Mouse (Mus musculus) cerebellum, adult 9-11 months (tissue): ENCODE measurements around the gene Nmnat2.
A peak's percentile ranks its signal among the peaks of the same experiment; 100 is the strongest.

ENCODE experiments used
- DNase-seq: peaks from one replicate; pipeline ENCODE4 v3.0.0; 2022

The Nmnat2 gene

DNA sequence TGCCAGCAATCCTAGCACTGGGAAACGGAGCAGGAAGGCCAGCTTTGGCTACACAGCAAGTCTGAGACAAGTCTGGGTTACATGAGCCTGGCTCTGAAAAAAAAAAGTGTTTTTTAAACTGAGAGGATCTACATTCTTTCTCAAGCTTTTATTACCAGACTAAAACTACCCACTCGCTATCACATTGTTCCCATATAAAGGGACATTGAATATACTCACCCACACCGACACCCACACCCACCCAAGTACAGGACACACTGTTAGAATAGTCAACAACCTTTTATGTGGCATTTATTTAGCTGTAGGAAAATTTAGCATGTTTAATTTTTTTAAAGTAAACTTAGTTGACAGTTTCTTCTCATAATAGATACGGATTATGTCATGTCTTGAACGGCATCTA is 35.3 kb downstream of the Nmnat2 start:
- no peak for DNase-seq

DNA sequence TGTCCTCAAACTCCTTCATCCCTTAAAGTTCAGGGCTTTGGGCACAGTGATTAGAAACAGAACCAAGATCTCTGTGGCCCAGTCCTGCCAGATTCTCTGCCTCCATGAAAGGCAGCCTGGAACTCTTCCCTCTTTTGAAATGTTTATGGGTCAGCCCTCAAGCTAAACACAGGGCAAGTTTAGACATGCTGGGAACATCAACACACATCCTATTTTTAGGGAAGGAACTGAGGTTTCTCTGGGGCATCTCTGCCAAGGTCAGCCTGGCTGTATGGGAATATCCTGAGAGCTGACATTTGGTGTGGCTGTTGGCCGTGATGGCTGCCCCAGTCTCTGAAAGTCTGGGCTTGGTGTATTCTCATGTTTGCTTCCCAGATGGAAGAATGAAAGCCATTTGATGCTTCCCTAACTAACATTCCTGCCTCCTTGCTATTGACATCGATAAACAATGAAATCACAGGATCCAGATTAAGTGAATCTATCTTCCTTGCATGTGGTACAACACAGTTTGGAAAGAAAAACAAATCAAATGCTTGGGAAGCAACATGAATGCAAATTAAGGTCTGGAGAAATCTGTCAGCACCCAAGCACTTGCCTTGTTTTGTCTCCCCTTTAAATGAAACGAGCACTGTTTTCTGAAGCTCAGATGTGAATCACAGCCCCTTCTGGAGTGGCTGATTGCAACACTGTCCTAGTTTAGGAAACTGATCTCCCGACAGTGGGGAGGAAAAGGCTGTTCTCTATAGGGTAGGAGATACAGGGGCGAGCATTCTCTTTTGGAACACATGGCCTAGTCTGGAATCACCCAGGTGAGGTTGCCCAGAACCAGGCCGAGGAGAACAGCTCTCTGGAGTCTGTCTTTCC is 37.7 kb downstream of the Nmnat2 start:
- DNase-seq, result peak; percentile 82

DNA sequence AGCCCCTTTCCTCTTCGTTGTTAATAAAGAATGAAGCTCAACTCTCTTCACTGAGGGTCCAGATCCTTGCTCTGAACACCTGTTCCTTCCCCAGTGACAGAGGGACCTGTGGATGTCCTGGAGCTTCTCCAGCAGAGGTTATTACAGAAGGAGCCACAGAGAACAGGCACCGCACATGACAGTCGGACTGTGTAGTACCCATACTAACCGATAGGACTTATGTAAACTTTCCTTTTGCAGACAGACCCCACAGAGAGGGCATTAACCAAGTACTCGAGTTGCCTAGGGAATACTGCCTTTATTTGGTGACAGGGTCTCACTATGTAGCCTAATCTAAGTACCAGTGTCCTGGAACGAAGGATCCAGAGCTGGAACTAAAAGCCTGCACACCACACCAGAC is 39.0 kb downstream of the Nmnat2 start:
- DNase-seq, result no peak

DNA sequence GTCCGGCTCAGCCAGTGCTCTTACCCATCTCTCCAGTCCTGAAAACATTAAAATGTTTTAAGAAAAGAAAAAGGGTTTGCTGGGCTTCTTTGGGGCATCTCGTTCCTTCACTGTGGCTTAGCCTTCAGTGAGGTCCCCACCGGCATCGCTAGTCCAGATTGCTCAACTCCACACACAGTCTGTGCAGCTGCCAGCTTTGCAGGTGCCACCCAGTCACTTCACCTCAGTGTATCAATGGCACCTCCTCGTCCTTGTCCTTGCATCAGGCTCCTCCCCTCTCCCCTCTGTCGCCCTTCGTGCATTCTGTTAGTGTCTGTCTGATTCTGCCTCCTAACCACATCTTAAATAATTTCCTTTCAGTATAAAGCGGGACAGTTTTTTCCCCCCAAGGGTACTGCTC is 45.2 kb downstream of the Nmnat2 start:
- DNase-seq, result peak; percentile 64

DNA sequence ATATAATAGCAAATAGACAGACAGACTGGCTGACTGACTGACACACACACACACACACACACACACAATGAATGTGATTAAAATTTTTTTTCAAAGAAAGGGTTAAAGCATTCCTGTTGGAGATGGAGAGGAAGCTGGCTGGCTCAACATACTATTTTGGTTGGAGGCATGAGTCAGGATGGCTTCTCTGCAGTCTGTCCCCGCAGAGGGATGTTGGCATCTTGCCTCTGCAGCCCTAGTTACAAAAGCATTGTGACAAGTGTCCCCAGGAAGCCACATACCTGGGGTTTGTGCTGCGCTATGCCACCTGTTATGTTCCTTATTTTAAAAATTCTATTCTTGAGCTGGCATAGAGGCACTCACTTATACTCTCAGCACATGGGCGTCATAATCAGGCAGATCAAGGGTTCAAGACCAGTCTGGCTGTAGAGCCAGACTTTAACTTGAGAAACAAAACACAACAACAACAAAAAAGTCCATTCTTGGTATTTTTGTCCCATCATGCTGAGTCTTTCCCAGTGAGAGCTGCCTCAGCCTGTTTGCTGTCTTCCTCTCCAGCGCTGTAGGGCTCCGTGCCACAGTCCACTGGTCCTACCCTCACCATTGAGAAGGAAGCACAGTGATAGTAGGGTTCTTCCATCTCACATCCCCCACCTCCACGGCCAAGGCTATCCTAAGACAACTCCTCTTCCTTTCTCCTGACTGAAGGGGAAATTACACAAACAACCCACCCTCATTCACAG is 45.9 kb downstream of the Nmnat2 start:
- peak; percentile 98 for DNase-seq

DNA sequence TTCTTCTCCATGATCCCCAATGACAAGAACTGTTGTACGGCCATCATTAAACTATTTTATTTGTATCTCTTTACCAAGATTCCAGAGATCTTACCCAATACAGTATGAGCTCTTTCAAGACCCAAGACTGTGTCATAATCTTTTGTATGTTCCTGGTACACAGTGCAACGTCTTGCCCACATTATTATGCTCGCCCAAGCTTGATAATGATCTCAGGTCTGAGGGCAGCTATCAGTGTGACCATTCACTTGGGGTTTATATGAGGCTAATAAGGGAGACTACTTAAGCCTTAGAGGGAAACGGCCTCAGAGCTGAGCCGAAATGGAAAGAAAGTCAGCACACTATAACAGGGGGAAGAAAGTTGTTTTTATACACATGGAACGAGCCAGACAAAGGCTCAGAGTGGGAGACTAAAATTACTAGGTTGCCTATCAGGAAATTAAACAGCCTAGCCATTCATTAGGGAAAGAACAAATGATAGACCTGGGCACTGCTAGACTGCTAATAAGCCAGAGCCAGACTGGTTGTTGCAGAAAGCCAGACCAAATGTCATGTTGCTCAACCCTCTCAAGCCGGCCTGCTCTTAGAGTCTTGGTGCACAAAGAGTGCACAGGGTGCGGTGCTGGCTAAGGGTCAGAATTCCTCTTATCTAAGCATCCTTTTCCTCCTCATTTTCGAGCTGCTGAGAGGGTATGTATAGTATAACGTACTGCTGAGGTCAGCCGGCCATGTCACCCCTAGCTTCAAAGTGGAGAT is 47.7 kb downstream of the Nmnat2 start:
- DNase-seq, result no peak

DNA sequence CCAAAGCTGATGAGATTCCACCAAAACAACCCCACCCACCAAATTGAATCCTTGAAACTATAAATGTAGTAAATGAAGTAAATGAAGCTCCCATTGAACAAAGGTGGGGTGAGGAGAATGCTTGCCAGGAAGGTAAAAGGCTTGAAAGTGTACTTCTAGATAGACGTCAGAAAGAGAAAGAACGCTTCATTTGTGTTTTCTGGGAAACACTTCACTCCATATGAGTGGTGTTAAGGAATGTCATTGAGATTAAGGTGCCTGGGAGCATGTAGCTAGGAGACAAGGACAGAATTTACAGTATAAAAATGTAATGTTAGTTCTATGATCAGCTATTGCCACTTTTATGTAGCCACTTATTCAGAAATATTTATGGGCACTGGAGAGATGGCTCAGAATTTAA is 49.7 kb downstream of the Nmnat2 start:
- DNase-seq, result no peak

DNA sequence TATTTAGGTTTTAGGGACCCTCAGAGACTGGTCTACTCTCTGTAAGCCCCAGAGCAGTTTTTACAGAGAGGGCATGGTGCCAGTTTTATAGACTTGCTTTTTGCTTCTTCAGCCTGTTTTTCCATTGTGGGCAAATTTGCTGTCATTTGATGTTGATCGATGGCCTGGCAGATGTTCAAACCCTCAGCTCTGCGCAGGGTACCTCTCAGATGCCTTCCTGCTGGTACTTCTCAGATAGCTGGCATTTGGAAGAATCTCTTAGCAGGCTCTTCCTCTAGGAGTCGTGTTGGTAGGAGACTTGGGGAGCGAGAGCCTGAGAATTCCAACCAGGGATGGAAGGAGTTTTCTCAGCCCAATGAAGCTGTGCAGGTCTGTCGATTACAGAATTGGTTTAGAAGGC is 51.3 kb downstream of the Nmnat2 start:
- no peak for DNase-seq

DNA sequence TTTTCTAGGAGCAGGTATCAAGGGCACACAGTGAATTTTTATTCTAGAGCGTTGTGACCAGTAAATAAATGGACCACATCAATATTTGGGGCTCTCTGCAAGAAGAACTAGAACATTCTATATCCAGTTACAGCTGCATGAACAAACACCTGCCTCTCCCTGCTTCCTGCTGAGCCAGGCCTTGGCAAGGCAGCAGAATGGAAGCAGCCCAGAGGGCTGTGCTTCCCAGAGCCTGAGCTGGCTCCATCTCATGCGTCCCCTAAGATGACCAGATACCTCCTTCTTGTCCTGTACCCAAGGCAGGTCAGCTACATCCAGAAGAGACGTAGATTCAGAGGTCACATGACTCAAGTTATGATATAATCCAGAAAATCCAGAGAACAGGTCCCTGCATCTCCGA is 52.0 kb downstream of the Nmnat2 start:
- DNase-seq, result no peak

DNA sequence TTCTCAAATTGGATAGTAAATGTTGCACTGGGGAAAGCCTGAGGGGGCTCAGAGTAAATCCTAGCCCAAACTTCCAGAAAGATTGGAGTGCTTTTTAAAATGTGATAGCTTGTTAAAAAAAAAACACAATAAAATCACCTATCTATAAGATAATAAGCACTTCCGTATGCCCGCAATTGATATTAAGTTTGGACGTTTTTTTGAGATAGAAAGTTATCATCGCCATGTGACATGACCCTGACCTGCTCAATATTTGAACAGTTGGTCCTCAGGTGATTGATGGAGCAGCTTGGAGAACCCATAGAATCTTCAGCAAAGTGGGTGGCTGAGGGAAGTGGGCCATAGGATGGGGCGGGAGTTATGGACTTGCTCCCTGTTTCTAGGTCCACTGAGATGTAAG is 52.5 kb downstream of the Nmnat2 start:
- no peak for DNase-seq

DNA sequence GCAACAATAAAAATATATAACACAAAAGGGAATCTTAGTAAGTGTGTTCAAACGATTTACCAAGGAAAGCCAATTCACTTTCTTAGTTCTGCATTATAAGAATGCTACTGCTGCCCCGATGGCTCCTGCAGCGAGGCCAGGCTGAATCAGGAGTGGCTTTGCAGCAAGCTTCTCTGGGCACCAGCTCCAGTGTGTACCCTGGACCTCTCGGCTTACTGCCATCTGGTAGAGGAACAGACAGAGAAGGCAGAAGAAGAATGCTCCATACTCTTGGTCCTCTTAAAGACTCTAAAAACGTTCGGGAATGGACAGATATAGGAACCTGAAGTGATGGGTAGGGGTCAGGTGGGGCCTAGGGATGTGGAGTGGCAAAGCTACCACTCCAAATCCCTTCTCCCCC is 53.0 kb downstream of the Nmnat2 start:
- DNase-seq, result no peak

DNA sequence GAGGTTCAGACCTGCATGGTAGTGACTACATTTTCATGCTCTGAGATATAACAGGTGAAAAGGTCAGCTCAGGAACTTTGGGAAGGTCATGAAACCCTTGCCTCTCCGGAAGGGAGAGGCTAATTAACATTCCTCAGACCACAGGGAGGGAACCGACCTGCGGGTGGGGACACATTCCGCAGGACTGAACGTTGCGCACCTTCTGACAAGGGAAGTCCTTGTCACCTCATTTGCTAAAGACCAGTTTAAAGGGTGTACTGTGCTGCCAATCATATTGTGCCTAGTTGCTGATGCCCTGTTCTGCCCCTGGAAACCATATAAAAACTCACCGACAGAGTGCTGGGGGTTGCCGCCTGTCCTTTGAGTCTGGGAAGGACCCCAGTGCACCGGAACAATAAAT is 54.5 kb downstream of the Nmnat2 start:
- no peak for DNase-seq

DNA sequence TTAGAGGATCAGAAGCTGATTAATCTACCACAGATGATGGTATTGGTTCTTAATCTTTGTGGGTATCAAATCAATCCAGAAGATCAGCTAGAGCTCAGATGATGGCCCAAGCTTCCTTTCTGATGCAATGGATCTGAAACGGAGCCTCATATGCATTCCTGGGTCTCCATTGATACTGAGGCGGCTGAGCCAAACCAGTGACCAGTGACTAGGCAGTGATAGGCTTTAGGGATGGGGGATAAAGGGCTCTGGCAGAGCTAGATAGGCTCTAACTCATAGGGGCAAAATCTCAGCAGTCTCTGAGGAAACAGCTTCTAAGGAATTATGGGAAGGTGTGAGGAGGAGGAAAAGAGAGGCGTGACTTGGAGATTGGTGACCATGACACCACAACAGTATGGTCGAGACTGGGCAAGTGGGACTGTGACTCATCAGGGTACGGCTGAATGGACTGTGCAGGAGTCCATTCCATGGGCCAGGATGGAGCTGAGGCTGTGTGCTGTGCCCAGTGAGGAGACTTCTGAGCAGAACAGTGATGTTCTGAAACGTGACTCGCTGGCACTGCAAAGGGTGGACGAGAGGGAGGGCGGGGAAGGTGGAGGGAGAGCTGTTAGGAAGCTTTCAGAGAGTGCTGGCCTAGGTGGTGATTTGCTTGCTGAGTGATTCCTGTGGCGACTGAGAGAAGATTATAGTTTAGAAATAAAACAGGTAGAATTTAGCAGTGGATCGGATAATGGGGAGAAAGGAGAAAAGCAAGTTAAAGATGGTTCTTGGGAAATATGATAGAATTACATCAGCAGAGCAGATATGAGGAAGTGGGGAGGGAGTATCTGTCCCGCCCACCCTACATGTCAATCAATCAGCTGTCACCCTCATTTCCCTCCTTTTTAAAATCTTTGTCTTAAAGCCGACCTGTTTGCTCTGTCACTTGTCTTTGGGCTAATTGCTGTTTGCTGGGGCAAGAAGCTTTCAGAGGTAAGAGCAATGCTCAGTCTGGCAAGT is 55.9 kb downstream of the Nmnat2 start:
- DNase-seq, result no peak

DNA sequence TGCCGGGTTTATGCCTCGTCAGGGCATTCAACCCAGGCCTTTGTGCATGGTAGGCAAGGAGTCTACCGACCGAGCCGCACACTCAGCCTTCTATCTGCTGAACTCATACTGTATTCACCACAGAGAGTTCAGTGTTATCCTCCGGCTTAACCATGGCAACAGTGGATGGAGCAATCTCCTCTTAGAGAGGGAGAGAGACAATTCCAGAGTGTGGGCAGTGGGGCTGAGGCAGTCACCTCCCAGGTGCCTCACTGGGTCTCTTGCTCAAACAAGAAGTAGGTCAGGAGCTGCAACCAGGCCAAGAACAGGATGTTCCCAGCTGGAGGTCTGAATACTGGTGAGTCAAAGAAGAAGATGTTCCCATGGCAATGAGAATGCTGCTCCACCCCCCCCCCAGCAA is 56.8 kb downstream of the Nmnat2 start:
- peak; percentile 76 for DNase-seq

DNA sequence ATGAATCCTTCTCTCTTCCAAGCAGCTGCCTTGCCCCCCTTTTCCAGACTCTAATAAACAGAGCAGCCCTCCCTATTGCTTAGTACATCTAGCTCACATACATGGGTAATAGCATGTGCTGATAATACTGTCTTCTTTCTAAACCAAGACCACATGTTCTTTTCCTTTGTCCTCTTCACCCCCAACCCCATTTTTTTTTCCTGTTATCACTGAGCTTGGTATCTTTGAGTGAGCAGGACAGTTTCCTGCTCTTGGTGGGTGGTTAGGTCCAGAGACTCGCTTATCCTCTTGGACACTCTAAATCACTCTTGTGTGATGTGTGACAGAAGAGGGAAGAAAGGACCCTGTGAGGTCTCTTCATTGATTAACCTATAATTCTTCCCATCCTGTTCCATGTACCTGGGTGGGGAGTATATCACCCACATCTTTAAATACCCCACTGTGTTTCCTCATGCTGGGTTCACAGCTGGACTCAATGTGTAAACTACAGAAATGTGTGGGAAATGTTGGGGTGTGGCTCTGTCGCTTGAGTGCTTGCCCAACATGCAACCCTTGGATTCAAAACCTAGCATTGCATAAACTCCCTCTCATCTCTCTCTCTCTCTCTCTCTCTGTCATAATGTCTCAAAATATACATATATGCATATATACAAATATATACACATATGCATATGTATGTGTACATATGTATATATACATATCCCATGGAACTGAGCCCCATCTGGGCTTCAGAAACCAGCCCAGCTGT is 58.9 kb downstream of the Nmnat2 start:
- DNase-seq, result no peak

DNA sequence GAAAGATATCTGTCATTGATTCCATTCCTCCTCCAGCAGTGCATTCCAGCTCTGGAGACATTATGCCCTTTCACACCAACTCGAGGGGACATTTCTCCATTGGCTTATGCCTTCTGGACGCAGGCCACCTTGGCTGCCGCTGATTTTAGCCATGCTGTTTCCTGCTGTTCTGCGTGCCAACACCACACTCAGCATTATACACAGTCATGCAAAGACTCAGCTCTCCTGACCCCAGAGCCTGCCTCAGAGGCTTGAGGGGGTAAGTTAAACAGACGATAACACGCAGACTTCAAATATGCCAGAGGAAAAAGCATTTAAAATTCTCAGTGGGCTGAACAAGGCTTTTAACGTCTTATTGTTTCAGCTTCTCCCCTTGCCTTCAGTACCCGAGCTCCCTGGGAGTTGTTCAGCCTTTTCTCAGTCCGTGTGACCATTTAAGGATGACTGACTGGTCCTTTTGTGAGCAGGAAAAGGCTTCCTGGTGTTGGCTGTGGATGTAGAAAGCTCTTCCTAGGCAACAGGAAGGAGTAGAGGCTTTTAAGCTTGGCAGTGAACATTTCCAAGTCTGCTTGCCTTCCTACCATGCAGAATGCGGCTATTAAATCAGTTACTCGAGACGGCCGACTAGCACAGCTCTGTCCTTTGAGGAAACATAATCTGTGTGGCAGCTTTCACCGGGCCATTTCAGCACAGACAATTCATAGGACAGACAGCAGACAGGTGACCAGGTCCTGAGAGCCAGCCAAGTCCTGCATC is 59.8 kb downstream of the Nmnat2 start:
- DNase-seq, result peak; percentile 85

DNA sequence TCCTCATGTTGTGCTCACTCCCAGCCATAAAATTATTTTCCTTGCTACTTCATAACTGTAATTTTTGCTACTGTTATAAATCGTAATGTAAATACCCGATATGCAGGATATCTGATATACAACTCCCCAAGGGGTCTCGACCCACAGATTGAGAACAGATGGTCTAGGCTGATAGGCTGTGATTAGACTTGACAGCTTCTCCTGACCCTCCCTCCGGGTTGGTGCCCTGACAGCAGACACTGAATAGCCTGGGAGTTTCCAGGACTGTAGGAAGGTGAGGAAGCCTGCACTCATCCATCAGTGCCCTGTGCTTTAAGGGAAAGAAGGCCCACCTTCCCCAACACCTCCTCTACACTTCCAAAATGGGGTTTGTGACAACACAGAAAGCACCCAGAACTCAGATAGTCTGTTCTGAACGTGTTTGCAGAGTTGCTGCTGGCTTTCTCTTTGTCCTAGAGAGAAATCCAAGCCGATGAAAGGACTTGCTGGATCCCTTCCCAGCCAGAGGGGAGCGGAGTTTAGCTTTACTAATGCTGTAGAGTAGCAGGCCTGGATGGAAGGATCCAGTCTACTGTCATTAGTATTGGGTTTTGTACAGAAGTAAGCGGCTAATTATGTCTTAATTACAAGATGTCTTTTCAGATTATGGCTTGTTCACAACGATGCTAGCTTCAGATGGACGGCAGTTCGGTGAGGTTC is 61.8 kb downstream of the Nmnat2 start:
- DNase-seq, result no peak

DNA sequence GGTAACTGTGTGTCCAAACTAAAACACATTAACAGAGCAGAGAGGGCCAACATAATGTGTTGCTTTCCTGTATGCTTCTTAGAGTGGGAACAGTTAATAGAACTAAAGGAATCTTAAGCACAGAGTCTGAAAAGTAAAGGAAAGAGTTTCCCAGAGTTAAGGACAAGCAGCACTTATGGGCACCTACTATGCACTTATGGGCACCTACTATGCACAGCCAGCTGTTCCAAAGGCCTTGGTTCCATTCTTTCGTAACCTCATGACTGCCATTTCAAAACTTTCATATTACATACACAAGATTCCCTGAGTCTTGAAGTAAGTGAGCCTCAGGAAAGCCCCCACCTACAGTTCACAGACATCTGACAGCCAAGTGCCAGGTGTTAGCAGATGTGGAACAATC is 64.3 kb downstream of the Nmnat2 start:
- DNase-seq, result no peak

DNA sequence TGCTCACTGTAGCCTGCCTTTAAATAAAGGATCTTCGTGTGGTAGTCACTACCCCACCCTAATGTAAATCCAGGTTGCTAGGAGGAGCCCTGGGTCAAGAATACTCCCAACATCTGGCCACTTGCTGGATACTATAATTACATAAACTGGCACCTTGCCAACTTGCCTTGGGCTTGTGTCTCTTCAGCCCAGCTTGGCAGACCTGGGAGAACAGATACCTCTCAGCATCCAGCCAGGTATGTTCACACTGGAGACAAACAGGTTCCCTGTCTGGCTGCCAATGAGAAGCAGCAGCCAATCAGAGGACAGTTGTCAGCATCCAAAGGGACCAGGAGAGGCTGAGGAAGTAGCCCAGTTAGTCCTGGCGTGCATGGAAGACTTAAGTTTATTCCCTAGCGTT is 64.8 kb downstream of the Nmnat2 start:
- peak; percentile 55 for DNase-seq

DNA sequence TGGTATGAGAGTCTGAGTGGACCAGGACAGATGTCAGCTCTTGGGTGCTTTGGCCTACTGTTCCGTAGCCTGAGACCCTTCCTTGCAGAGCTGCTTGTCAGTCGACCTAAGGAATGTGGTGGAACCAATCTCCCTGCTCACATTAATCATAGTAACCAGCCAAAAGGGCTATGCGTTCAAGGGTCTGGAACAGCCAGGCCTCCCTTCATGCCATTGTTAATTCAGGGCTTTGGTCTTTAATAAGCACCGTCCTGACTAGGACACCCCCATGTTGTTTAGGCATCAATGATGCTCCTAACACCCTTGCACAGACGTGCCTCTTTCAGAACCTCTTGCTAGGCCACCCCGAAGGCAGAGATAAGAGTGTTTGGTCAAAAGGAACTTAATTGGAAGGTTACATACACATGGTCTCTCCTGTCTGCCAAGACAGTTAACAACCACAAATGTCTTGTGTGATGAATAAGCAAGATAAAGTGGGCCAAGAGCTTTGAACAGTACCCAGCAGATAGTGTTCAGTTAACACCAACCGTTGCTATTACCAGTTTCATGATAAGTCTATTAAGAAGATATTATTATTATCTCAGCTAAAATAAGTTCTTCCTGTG is 66.3 kb downstream of the Nmnat2 start:
- no peak for DNase-seq
